Mouse (Mus musculus) thymus, postnatal 14 days (tissue): Measurements from ENCODE around the gene Akr1b3.

Experiments
- DNase-seq: peaks from one replicate; pipeline ENCODE4 v3.0.0; 2021

Gene Akr1b3

DNA sequence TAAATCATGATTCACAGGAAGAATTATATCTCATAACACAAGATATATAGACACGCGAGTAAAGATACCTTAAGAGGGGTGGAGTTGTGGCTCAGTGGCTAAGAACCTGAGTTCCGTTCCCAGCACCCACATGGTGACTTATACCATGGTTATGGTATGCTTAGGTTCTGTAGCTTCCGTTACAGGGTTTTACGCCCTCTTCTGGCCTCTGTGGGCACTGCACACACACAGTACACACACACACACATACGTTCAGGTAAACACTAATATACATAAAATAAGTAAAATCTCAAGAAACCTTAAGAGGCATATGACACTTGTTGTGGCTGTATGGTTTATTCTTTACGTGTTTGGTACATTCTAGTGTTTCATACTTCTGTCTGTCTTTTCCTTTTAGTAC, 4.8 kb upstream of the Akr1b3 start:
- no peak for DNase-seq

- DNase-seq: peak; percentile 37
Measured at GRCm38 (mm10) chr6:34318636-34319035, 1.4 kb upstream of the Akr1b3 start.

DNA sequence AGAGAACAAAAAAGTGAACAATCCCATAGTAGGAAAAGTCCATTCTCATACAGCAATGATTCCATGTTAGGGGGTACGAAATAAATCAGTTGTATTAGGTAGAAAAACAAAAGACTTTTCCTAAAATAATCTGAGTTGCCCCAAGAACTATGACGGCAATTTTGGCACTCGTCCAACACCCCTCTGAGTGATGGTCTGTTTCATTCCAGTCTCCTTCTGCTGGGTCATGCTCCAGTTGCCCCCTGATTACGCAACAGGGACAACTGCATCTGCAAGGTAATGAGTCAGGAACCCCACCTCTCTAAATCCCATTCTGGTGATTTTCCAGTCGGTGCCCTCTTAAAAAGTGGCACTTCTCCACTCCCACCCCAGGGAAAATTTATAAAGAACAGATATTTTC, 894 bp upstream of the Akr1b3 start:
- peak; percentile 18 for DNase-seq

DNA sequence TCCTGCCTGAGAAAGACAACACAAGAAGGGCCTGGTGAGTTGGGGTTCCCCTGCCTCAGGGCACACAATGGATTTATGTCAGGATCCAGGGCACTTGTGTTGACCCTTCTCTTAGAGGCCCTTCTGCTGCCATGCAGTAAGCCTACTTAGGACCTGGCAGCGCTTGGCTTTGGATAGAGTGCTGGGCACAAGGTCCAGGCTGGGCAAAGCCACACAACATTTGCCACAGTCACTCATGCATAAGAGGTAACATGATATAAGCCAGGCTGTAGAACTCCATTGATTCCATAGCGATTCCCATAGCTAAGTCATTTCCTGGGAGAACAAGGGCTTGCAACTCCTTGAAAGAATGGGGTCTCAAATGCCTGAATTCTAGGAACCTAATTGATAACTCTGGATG, 3.4 kb downstream of the Akr1b3 start:
- DNase-seq: no peak

GRCm38 (mm10) chr6:34313386-34313785, 3.9 kb downstream of the Akr1b3 start:
- no peak for DNase-seq

DNA sequence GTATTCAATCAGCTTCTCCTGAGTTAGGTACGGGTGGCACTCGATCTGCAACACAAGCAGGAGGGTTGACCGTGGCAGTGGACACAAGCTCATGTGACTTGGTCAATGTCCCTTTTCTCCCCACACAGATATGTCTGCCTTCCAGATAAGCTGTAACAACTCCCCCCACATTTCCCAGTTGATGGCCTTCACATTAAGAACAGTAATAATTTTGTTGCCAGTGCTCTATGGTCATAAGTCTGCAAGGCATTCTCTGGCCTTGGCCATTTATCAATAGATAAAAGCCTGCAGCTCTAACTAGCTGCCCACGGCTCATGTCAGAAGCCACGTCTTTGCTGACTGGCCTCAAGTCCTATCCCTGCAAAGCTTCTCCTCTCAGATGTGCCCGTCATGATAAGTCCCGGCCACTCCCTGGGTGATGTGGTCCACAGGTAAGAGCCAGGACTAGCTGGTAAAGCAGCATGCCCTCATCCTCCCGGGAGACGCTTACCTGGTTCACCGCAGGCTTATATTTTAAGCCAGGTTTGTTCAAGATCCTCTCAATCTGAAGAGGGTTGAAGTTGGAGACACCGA, 7.2 kb downstream of the Akr1b3 start:
- no peak for DNase-seq

DNA sequence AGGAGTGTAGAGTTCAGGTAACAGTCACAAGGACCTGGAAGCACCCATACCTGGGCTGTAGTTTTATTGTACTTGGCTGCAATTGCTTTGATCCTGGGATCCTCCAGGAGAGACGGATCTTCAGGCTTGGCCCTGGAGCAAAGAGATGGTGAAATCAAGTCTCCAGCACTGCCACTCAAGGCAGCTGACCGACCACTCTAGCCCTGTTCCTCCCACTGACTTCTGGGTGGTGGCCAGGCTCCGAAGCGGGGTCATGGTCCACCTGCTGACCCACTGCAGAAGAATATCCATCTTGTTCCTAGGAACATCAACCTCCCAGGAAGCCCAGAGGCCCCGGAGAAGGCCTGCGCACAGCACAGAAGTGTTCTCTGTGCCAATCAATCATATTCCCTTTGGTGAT, 7.8 kb downstream of the Akr1b3 start:
- no peak for DNase-seq

GRCm38 (mm10) chr6:34306797-34307196, 10.5 kb downstream of the Akr1b3 start:
- DNase-seq: no peak

DNA sequence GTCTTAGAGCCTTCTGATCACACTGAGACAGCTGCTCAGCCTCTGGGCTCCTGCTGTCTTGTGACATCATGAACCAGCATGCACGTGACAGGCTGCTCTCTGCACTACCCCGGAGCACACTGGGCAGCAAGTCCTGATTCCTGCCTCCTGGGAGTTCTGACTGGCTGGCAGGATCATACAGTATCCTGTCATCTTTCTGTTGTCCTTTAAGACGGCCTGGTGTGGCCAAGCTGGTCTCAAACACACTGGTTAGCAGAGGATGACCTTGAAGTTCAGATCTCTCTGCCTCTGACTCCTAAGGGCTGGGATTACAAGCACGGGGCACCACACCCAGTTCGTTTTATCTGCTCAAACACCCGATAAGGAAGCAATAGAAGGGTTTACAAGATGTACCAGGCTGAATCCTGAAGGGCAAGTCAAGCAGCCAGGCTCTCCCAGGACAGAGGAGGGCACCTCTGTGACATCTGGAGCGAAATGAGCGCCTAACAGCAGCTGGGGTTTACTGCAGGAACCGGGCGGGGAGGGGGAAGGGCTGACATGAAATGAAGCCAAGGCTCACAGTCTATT, 12.5 kb downstream of the Akr1b3 start:
- no peak for DNase-seq

- no peak for DNase-seq
Measured at GRCm38 (mm10) chr6:34297055-34297454, 20.2 kb downstream of the Akr1b3 start.

DNA sequence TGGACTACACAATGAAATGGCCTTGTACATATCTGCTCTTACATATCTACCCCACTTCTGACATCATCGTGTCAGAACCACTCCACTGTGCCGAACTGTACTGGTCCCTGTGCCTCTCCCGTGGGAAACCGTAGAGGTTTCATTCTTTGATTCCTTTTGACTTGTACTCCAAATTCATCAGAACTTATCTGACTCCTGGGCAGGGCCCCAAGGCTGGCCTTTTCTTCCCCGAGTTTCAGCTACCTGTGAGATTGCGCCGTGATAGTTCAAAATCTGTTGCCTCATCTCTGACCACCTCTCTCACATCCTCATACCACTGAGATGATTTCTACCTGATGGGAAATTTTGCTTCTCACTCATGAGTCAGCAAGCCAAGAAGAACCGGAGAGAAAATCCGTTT, 21.8 kb downstream of the Akr1b3 start:
- no peak for DNase-seq

DNA sequence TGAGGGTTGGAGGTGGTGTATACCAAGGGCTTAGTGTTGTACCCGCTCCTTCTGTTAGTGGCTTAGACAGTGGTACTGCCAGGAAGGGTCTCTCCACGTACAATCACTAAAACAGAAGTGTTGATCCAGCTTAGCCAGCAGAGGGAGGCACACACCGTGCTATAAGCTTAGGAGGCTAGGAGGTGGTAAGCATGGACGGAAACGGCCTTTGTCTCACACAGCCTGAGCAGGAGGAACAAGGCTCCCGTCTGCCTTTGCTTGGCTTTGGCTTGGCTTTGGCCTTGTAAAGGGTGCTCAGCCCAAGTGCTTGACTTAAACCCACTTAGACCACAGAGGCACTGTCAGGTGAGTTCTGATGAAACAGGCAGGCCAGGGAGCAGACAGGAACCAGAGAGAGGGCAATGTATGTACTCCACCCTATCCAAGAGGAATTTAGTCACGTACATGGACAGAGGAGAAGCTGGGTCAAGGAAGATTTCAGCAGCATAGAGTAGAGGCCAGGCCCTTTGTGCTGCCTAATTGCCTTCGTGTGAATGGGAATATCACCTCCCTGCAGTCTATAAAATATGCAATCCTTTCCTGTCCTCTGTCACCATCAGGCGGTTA, 24.3 kb downstream of the Akr1b3 start:
- DNase-seq: peak; percentile 84

DNA sequence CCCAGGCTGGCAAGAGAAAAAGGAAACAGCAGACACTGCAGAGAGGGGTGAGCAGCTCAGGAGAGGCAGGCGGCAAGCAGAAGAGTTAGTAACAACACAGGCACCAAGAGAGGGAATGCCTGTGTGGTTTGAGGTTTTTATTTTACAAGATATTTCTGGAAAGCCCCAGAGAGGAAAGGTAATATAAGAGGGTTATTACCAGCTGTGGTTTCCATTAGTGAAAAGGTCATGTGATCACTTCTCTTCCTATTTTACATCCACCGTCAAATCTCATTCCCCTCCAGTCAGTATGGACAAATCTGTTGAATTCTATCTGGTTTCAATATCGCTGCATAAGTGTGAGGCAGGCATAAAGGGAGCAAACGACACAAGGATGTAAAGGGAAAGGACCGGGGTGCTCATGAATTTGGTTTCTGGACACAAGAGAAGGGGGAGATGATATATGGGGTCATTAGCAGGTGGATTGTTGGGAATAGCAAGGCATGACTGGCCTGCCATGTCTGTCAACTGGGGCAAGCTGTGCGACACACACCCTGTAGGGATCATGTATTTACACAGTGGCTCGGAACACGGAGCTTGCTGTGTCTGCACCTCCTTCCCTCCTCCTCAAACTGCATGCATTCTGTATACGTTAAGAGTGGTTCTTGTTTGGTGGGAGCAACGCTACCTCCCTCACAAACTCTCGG, 24.9 kb downstream of the Akr1b3 start:
- no peak for DNase-seq

DNA sequence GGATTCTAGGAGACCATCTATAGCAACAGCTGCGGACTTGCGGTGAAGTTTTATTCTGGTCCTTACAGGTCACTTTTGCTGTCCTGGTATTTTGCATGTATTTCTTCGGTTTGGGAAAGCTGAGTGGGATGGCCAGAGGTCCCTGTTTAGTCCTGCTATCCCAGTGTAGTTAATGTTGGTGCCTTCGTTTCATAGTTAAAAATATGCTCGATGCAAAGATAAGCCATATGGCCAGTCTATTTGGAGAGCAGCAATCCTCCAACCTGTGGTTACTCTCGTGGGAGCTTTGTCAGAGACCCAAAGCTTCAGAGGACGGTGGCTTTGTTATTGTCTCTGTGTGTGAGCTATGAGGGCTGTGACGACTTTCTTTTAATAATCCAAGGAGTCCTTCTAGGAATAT, 26.6 kb downstream of the Akr1b3 start:
- no peak for DNase-seq

GRCm38 (mm10) chr6:34290091-34290490, 27.2 kb downstream of the Akr1b3 start:
- no peak for DNase-seq

DNA sequence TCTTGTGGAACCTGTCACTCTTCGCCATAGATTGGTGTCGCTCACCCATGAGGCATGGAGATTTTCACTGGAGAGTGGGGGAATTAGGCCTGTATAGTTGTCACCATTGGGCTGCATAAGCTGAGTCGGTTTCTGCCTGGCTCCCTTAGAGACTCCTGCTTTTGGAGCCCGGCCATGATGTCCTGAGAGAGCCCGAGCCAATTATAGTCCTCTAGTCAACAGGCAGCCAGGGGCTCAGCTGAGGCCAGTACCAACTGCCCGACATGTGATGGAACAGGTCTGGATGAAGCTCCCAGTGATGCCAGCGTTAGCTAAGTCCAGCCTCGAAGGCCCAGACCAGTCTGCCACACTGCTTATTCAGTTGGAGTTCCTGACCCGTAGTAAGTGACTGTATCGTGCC, 29.2 kb downstream of the Akr1b3 start:
- no peak for DNase-seq

DNA sequence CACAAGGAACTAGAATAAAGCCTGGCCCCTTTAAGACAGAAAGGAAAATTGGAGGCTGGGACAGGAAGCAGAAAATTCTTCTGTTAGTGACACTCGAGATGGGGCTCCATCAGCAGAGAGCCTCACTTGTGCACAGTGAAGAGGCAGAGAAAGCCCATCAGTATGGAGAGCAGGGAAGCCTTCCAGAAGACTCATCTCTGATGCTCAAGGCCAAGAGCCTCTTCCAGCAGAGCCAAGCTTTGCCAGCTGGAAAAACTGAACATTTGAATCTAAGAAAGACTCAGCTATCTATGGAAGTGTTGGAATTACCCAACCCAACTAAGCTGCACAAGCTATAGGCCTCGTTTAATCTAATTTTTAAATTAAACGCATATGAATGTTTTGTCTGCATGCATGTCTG, 30.4 kb downstream of the Akr1b3 start:
- no peak for DNase-seq

- no peak for DNase-seq
Measured at GRCm38 (mm10) chr6:34278385-34278784, 38.9 kb downstream of the Akr1b3 start.

DNA sequence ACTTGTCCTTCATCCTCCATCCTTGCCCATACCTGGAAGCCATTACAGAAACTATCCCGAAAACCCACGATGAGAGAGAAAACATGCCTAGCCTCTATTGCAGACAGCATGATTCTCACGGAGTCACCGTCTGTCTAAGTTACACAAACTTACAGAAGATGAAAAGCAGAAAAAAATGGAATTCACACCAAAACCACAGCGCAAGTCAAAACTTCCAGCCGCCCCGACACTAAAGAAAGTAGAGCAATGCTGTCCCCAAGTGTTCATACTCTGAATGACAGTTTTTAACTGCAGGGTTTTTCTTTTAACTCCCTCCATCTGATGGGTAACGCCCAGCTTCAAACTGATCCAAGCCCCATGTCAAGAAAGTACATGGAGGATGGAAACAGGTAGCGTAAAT, 39.6 kb downstream of the Akr1b3 start:
- DNase-seq: peak; percentile 70

DNA sequence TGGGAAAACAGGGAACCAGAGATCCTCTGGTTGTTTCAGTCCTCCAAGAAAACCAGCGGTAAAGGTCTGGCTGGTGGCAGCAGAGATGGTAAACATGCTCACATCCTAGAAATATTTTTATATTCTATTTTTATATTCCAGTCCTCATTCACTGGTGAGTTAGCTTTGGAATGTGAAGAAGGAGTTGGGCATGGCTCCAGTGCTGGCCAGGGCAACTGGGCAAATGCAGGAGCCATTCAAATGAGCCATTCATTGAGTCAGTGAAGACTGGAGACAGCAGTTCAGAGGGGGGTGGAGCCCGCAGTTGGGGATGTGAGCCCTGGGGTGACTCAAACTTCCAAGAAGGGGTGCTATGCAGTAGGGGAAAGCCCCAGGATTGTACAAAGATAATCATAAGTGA, 42.9 kb downstream of the Akr1b3 start:
- no peak for DNase-seq

DNA sequence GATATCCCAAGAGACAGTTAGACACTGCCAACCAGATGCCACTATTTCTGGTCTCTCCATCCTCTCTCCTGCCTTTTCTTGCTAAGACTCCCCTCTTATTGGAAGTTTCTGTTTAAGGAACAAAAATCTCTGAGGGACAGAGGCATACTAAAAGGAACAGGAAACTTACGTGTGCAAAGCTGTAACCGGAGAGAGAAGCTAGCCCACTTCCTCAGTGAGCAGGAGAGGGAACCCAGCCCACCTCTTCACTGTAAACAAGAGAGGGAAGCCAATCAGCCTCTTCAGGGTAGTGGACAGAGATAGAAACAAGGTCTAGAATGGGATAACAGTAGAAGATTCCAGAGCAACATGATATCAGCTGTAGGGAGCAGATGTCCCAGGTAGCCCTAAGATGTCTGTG, 44.2 kb downstream of the Akr1b3 start:
- DNase-seq: no peak

GRCm38 (mm10) chr6:34272462-34272861, 44.8 kb downstream of the Akr1b3 start:
- DNase-seq: no peak

DNA sequence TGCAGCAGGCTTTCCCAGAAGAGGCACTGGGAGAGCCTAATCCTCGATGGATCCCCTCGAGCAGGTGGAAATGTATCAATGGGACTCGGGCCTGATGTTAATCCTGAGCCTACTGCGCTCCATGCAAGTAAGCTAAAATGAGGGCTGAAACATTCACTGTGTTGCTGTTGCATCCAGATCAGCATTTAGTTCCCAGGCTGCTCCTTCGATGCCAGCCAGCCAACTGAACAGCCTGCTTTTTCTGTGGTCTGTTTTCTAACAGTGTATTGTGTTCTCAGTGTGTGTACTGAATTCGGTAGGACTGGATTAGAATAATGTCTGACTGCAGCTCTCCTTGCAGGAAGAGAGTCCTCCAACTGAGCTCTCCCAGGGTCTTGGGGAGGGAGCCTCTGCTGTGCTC, 46.6 kb downstream of the Akr1b3 start:
- DNase-seq: no peak

DNA sequence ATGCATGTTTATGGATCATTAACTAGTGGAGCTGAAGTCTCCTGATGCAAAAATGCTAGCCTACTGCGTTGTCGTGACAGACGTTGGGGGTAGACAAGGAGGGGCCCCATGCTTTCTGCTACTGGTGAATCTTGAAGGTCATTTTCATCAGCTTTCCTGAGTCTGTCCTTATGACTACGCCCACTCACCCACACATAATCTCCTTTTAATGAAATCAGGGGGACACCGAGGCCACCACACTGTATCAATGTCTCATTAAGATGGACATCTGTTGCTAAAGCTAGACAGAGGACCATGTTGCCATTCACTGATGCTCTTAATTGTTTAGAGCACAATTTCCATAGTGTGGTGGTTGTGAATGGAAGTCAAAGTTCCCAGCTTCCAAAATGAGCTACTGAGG, 58.7 kb downstream of the Akr1b3 start:
- DNase-seq: no peak
